Mouse (Mus musculus) hindbrain, embryonic 12.5 days (tissue): ENCODE data around the gene Herc3. TPM values are rescaled to one million over a fixed set of nuclear protein-coding genes. Genes with fewer than 3 reads are reported as not detected.

Experiments used
- ATAC-seq: fragments of 200-750 bp; cut with Nextera tagmentation; 2 replicates; pipeline ENCODE4 v1.8.0; 2017; ENCODE audit warnings: moderate TSS enrichment; ENCODE audit not compliant: low FRiP score
- H3K27ac ChIP-seq: fragments of 300-500 bp; sonication (generic); 2 replicates; pipeline ENCODE4 v1.5.1; 2016; ENCODE audit warnings: mild to moderate bottlenecking
- H3K27me3 ChIP-seq: fragments of 300-500 bp; sonication (generic); 2 replicates; pipeline ENCODE4 v1.6.1; 2016; ENCODE audit warnings: mild to moderate bottlenecking
- H3K36me3 ChIP-seq: fragments of 300-500 bp; sonication (generic); 2 replicates; pipeline ENCODE4 v1.6.1; 2016; ENCODE audit warnings: mild to moderate bottlenecking
- H3K4me1 ChIP-seq: fragments of 300-500 bp; sonication (generic); 2 replicates; pipeline ENCODE4 v1.6.1; 2016
- H3K4me2 ChIP-seq: fragments of 300-500 bp; sonication (generic); replicated peaks from 2 replicates; pipeline ENCODE4 v1.6.1; 2016; ENCODE audit warnings: mild to moderate bottlenecking
- H3K4me3 ChIP-seq: fragments of 300-500 bp; sonication (generic); 2 replicates; pipeline ENCODE4 v1.5.1; 2016; ENCODE audit warnings: mild to moderate bottlenecking
- H3K9ac ChIP-seq: fragments of 300-500 bp; sonication (generic); 2 replicates; pipeline ENCODE4 v1.6.1; 2016; ENCODE audit warnings: mild to moderate bottlenecking, moderate library complexity
- H3K9me3 ChIP-seq: fragments of 300-500 bp; sonication (generic); replicated peaks from 2 replicates; pipeline ENCODE4 v1.6.1; 2016; ENCODE audit warnings: mild to moderate bottlenecking
- WGBS: fragments of 180-500 bp; shearing (Covaris S2); methylation state at CpG from one replicate; pipeline ENCODE4 v1.1.7; 2016; 5-methylcytosine and 5-hydroxymethylcytosine counted together
- polyA plus RNA-seq: library from polyadenylated mRNA; unstranded; fragments of >200 nt; fragmentation: Nextera tagmentation; extraction: Ambion mirVana; gene quantifications from 2 replicates; pipeline ENCODE4 v1.2.1, GENCODE M21; 2016

Herc3 gene
- polyA plus RNA-seq, 1 experiment from 2014 or later: 18.3 TPM

GRCm38 (mm10) chr6:58903171-58903570, 71.9 kb downstream of the Herc3 start:
- WGBS: 27% methylated on average over 8 of the region's 8 CpGs
- H3K9me3 ChIP-seq: peaks cover 14% of the 10 kb centered on the region
- peak overlapping the region; percentile 58 for H3K27ac ChIP-seq
- H3K27me3 ChIP-seq: no peaks in the 10 kb centered on the region
- H3K4me2 ChIP-seq: 0 out of 2 replicates have a peak overlapping the region, but pooled peaks have one; percentile 19
- H3K9ac ChIP-seq: no peak overlapping the region
- peaks cover 4% of the 10 kb centered on the region; the same call in 1 of the 2 replicates for H3K4me1 ChIP-seq
- peak; percentile 92 for ATAC-seq
- H3K4me3 ChIP-seq: no peak overlapping the region
- peaks cover 2% of the 10 kb centered on the region; the same call in 1 of the 2 replicates for H3K36me3 ChIP-seq

- Histone ChIP-seq H3K36me3 (peaks cover 2% of the 10 kb centered on the region; the same call in 1 of the 2 replicates), H3K27me3 (no peaks in the 10 kb centered on the region), H3K4me3 (no peak overlapping the region), H3K27ac (no peak overlapping the region), H3K4me2 (no peak overlapping the region), H3K9ac (no peak overlapping the region), H3K4me1 (peaks cover 4% of the 10 kb centered on the region; the same call in 1 of the 2 replicates), H3K9me3 (peaks cover 14% of the 10 kb centered on the region)
- 46% methylated on average over 3 of the region's 3 CpGs for WGBS
- ATAC-seq: no peak
Observed at GRCm38 (mm10) chr6:58904551-58904950, 73.3 kb downstream of the Herc3 start.

- H3K36me3 ChIP-seq: peaks cover 2% of the 10 kb centered on the region; the same call in 1 of the 2 replicates
- H3K9ac ChIP-seq: peak within 1 kb of the TSS; percentile 57
- WGBS: 68% methylated on average over 34 of the region's 34 CpGs
- peak within 1 kb of the TSS; percentile 62 for H3K4me2 ChIP-seq
- peaks cover 4% of the 10 kb centered on the region; the same call in 1 of the 2 replicates for H3K4me1 ChIP-seq
- peaks cover 14% of the 10 kb centered on the region for H3K9me3 ChIP-seq
- no peaks in the 10 kb centered on the region for H3K27me3 ChIP-seq
- H3K4me3 ChIP-seq: peak within 1 kb of the TSS; percentile 51
- peak within 1 kb of the TSS; percentile 64; the same call in 1 of the 2 replicates for H3K27ac ChIP-seq
- ATAC-seq: peak; percentile 91
Observed at GRCm38 (mm10) chr6:58906852-58907261, 75.6 kb downstream of the Herc3 start, which contains the start of gene Nap1l5. Gene Nap1l5, minus strand, starts transcription at chr6:58907076.

DNA sequence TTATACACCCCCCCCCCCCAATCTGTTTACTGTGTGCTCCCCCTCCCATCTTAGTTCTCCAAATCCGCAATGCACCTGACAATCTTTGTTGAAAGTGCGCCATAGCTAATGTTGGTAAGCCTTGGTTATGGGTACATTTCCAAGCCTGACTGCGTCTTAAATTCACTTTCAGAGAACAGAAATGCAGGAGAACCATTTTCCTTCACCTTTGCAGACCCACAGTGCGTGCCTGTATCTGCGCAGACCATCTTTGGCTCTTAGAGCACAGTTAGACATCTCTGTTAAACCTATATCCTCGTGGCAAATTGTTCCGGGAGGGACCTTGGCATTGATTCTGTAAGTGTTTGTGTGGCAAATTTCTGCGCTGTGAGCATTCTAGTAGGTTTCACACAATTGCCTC, 76.1 kb downstream of the Herc3 start:
- peaks cover 14% of the 10 kb centered on the region for H3K9me3 ChIP-seq
- no peaks in the 10 kb centered on the region for H3K27me3 ChIP-seq
- H3K36me3 ChIP-seq: peaks cover 2% of the 10 kb centered on the region; the same call in 1 of the 2 replicates
- 81% methylated on average over 8 of the region's 8 CpGs for WGBS
- peaks cover 4% of the 10 kb centered on the region; the same call in 1 of the 2 replicates for H3K4me1 ChIP-seq
- H3K9ac ChIP-seq: no peak overlapping the region
- peak overlapping the region; percentile 64; the same call in 1 of the 2 replicates for H3K27ac ChIP-seq
- H3K4me3 ChIP-seq: peak overlapping the region; percentile 51
- ATAC-seq: peak; percentile 7; the same call in 1 of the 2 replicates
- peak overlapping the region; percentile 62 for H3K4me2 ChIP-seq

DNA sequence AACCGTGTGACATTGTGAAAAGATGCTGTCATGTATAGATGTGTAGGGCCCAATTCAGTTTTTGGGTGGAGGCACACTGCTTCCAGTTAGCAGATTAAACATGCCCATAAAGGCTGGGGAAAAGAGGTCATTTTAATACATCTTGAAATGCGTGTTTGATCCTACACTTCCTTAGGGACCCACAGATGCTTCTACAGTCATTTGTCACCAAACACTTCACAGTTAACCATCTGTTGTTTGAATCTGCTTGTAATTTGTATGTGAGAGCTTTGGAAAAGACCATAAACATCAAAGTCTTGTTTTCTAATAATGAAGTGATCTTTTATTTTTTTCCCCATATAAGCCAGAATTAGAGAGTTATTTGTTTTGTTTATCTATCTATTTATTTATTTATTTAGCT, 76.5 kb downstream of the Herc3 start:
- peaks cover 4% of the 10 kb centered on the region; the same call in 1 of the 2 replicates for H3K4me1 ChIP-seq
- H3K4me2 ChIP-seq: no peak overlapping the region; the same call in 1 of the 2 replicates
- H3K4me3 ChIP-seq: no peak overlapping the region
- no peak overlapping the region; the same call in 1 of the 2 replicates for H3K27ac ChIP-seq
- no peaks in the 10 kb centered on the region for H3K27me3 ChIP-seq
- no peak for ATAC-seq
- H3K9me3 ChIP-seq: peaks cover 14% of the 10 kb centered on the region
- H3K9ac ChIP-seq: no peak overlapping the region
- H3K36me3 ChIP-seq: peaks cover 2% of the 10 kb centered on the region; the same call in 1 of the 2 replicates
- 67% methylated on average over 2 of the region's 2 CpGs for WGBS

GRCm38 (mm10) chr6:58912842-58913241, 81.6 kb downstream of the Herc3 start:
- H3K9ac ChIP-seq: no peak overlapping the region
- no peak for ATAC-seq
- 74% methylated on average over 5 of the region's 5 CpGs for whole genome bisulfite sequencing
- H3K36me3 ChIP-seq: no peaks in the 10 kb centered on the region; the same call in 1 of the 2 replicates
- no peaks in the 10 kb centered on the region for H3K27me3 ChIP-seq
- H3K27ac ChIP-seq: no peak overlapping the region
- no peak overlapping the region for H3K4me2 ChIP-seq
- no peak overlapping the region for H3K4me3 ChIP-seq
- no peaks in the 10 kb centered on the region for H3K4me1 ChIP-seq
- H3K9me3 ChIP-seq: no peaks in the 10 kb centered on the region

DNA sequence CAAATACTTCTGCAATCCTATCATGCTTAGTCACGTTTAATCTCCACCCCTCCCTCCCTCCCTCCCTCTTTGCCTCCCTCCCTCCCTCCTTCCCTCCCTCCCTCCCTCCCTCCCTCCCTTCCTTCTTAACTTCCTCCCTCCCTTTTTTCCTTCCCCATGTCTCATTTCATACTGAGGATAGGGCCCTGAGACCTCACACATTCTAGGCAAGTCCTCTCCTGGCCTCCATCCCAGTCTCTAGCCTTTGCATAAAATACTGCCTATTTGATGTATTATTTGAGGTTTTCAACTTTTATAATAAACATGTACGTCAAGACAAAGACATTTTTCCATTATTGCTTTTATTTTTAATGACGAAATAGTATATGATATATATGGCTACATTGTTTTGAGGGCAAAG, 82.3 kb downstream of the Herc3 start:
- H3K4me3 ChIP-seq: no peak overlapping the region
- no peaks in the 10 kb centered on the region for H3K4me1 ChIP-seq
- H3K36me3 ChIP-seq: no peaks in the 10 kb centered on the region; the same call in 1 of the 2 replicates
- H3K9me3 ChIP-seq: no peaks in the 10 kb centered on the region
- no peak overlapping the region for H3K4me2 ChIP-seq
- no peak overlapping the region for H3K9ac ChIP-seq
- 91% methylated on average over 3 of the region's 3 CpGs for WGBS
- no peak overlapping the region for H3K27ac ChIP-seq
- no peaks in the 10 kb centered on the region for H3K27me3 ChIP-seq
- ATAC-seq: no peak

GRCm38 (mm10) chr6:58913971-58914370, 82.7 kb downstream of the Herc3 start:
- ATAC-seq: no peak
- no peaks in the 10 kb centered on the region for H3K9me3 ChIP-seq
- no peak overlapping the region for H3K9ac ChIP-seq
- H3K4me1 ChIP-seq: no peaks in the 10 kb centered on the region
- no peak overlapping the region for H3K27ac ChIP-seq
- H3K27me3 ChIP-seq: no peaks in the 10 kb centered on the region
- WGBS: 76% methylated on average over 5 of the region's 5 CpGs
- H3K4me3 ChIP-seq: no peak overlapping the region
- H3K36me3 ChIP-seq: no peaks in the 10 kb centered on the region; the same call in 1 of the 2 replicates
- no peak overlapping the region for H3K4me2 ChIP-seq

DNA sequence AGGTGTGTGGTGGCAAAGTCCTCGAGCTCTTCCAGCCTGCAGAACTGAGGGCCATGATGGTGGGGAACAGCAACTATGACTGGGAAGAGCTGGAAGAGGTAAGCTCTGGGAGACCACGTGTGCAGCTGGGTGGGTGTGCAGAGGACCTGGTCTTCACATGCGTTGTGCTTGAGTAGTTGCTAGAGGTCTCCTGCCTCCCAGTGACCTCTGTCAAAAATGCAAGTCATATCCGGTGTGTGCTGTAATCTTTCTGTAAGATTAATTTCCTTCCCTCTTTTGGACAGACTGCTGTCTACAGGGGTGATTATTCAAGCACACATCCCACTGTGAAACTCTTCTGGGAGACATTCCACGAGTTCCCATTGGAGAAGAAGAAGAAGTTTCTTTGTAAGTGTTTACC, 85.2 kb downstream of the Herc3 start:
- H3K9ac ChIP-seq: no peak overlapping the region

DNA sequence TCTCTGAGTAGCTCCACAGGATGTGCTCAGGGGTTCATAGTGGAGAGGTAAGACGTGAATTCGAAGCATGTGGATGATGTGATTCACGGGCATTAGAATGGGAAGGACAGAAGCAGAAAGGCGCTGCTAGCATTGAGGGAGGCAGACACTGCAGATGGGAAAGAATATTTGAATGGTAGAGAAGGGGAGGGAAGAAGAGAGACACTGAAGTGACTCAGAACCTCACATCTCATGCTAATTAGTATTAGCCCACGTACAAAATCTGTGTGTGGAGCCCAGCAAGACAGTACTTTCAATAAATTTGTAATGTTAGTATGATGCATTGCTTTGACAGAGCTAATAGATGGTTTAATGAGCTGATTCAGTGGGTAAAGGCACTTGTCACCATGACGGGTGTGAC, 89.5 kb downstream of the Herc3 start:
- no peak overlapping the region for H3K4me2 ChIP-seq
- H3K27me3 ChIP-seq: no peaks in the 10 kb centered on the region
- 84% methylated on average over 6 of the region's 6 CpGs for WGBS
- H3K9ac ChIP-seq: no peak overlapping the region
- ATAC-seq: no peak
- no peak overlapping the region for H3K27ac ChIP-seq
- no peaks in the 10 kb centered on the region for H3K9me3 ChIP-seq
- H3K36me3 ChIP-seq: peaks cover 4% of the 10 kb centered on the region; the same call in 1 of the 2 replicates
- no peak overlapping the region for H3K4me3 ChIP-seq
- no peaks in the 10 kb centered on the region for H3K4me1 ChIP-seq

More for the DNA sequence above, 85.2 kb downstream of the Herc3 start:
- Histone ChIP-seq H3K4me2 (no peak overlapping the region), H3K4me3 (no peak overlapping the region), H3K36me3 (peaks cover 4% of the 10 kb centered on the region; the same call in 1 of the 2 replicates), H3K9me3 (no peaks in the 10 kb centered on the region), H3K4me1 (no peaks in the 10 kb centered on the region), H3K27me3 (no peaks in the 10 kb centered on the region), H3K27ac (no peak overlapping the region)
- no peak for ATAC-seq
- 75% methylated on average over 5 of the region's 5 CpGs for WGBS

DNA sequence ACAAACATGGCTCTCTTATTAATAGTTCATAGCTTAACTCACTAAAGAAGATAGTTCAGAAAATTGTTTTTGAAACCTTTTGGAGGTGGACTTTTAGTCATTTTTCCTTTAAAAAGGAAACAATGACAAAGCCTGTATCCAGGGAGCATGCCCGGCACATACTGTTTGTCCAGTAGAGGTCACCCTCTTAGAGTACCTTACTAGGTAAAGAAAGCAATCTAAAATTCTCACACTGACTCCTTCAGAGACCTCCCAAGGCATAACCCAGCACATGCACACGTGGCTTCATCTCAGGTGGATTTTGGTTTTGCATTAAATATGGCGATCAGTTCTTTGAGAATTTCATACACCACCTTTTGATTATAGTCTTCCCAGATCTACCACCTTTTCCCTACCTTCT, 90.4 kb downstream of the Herc3 start:
- no peaks in the 10 kb centered on the region for H3K9me3 ChIP-seq
- H3K9ac ChIP-seq: no peak overlapping the region
- H3K36me3 ChIP-seq: 0 out of 2 replicates have a peak, but pooled peaks cover 4% of the 10 kb centered on the region
- no peak overlapping the region for H3K27ac ChIP-seq
- H3K4me1 ChIP-seq: no peaks in the 10 kb centered on the region
- H3K4me3 ChIP-seq: no peak overlapping the region
- 48% methylated on average over 3 of the region's 3 CpGs for WGBS
- H3K4me2 ChIP-seq: no peak overlapping the region
- H3K27me3 ChIP-seq: no peaks in the 10 kb centered on the region
- ATAC-seq: 0 out of 2 replicates have a peak, but pooled peaks have one; percentile 66

DNA sequence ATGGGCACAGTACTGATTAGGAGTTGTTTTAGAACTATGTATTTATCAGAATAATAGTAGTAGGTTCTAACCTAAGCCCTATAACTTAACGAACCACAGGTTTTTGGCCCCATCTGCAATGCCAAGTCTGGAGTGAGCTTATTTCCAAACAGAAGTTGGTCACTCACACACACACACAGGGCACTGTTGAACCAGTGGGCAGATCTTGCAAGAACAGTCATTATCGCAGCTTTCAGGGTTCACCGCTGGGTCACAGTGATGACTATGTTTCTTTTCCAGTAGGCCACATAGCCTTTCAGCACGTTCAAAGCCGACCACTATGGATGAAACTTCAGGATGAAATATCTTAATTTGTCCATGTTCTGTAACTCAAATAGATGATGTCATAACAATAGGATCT, 91.2 kb downstream of the Herc3 start:
- 89% methylated on average over 5 of the region's 5 CpGs for WGBS
- ATAC-seq: no peak
- H3K9me3 ChIP-seq: no peaks in the 10 kb centered on the region

DNA sequence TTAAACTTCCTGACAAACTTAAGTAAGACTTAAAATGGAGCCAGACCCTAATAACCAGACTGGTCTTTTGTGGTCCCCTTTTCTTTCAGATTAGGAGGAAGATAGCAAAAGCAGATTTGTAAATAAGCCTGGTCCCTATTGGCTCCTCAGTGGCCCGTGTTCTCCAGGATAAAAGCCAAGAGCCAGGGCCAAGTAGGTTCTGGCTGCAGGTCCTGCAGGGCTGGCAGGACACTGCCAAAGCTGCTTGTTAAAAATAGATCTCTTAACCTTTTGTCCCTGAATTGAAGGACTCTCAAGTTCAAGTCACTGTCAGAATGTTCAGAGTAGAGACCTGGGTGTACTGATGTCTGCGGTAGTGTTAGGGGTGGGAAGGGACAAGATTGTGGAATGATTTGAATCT, 96.6 kb downstream of the Herc3 start:
- 70% methylated on average over 2 of the region's 2 CpGs for WGBS
- Histone ChIP-seq H3K27ac (no peak overlapping the region), H3K4me3 (no peak overlapping the region), H3K9me3 (no peaks in the 10 kb centered on the region), H3K9ac (no peak overlapping the region), H3K27me3 (no peaks in the 10 kb centered on the region), H3K36me3 (no peaks in the 10 kb centered on the region), H3K4me2 (no peak overlapping the region), H3K4me1 (peaks cover 9% of the 10 kb centered on the region)
- ATAC-seq: no peak

More for the DNA sequence above, 91.2 kb downstream of the Herc3 start:
- Histone ChIP-seq H3K9ac (no peak overlapping the region), H3K36me3 (0 out of 2 replicates have a peak, but pooled peaks cover 4% of the 10 kb centered on the region), H3K27ac (no peak overlapping the region), H3K27me3 (no peaks in the 10 kb centered on the region), H3K4me2 (no peak overlapping the region), H3K4me3 (no peak overlapping the region), H3K4me1 (no peaks in the 10 kb centered on the region)
